Mouse (Mus musculus) limb, embryonic 14.5 days (tissue): Measurements from ENCODE around the gene Lasp1. TPM values are rescaled to one million over a fixed set of nuclear protein-coding genes. Genes with fewer than 3 reads are reported as not detected.
A peak's percentile ranks its signal among the peaks of the same experiment; 100 is the strongest.

Experiments
- ATAC-seq: fragments of 200-750 bp; cut with Nextera tagmentation; 2 replicates; pipeline ENCODE4 v1.8.0; 2017; ENCODE audit warnings: low read depth, moderate number of reproducible peaks, moderate TSS enrichment; ENCODE audit not compliant: low FRiP score
- DNase-seq: peaks from one replicate; pipeline ENCODE4 v3.0.0-alpha.2; 2015; ENCODE audit warnings: low spot score
- H3K27ac ChIP-seq: fragments of 300-500 bp; sonication (generic); replicated peaks from 2 replicates; pipeline ENCODE4 v1.5.1; 2014; ENCODE audit warnings: low read depth, mild to moderate bottlenecking, low read length, moderate library complexity, mixed read lengths
- H3K27me3 ChIP-seq: fragments of 300-500 bp; sonication (generic); 2 replicates; pipeline ENCODE4 v1.6.1; 2014; ENCODE audit warnings: low read length, mixed read lengths; ENCODE audit not compliant: control insufficient read depth, insufficient read depth
- H3K36me3 ChIP-seq: fragments of 300-500 bp; sonication (generic); 2 replicates; pipeline ENCODE4 v1.6.1; 2014; ENCODE audit warnings: mild to moderate bottlenecking, low read length, moderate library complexity, mixed read lengths; ENCODE audit not compliant: control insufficient read depth, insufficient read depth
- H3K4me1 ChIP-seq: fragments of 300-500 bp; sonication (generic); 2 replicates; pipeline ENCODE4 v1.6.1; 2014; ENCODE audit warnings: antibody characterized with exemption, low read length, mixed read lengths; ENCODE audit not compliant: control insufficient read depth, insufficient read depth
- H3K4me2 ChIP-seq: fragments of 300-500 bp; sonication (generic); replicated peaks from 2 replicates; pipeline ENCODE4 v1.6.1; 2014; ENCODE audit warnings: low read depth, mild to moderate bottlenecking, low read length, moderate library complexity; ENCODE audit not compliant: severe bottlenecking
- H3K4me3 ChIP-seq: fragments of 300-500 bp; sonication (generic); replicated peaks from 2 replicates; pipeline ENCODE4 v1.5.1; 2014; ENCODE audit warnings: low read length
- H3K9ac ChIP-seq: fragments of 300-500 bp; sonication (generic); 2 replicates; pipeline ENCODE4 v1.6.1; 2014; ENCODE audit warnings: mild to moderate bottlenecking, low read depth, low read length, moderate library complexity; ENCODE audit not compliant: severe bottlenecking
- H3K9me3 ChIP-seq: fragments of 300-500 bp; sonication (generic); 2 replicates; pipeline ENCODE4 v1.6.1; 2016; ENCODE audit warnings: low read length; ENCODE audit not compliant: control insufficient read depth
- POLR2A ChIP-seq: fragments of 200-500 bp; IDR thresholded peaks from 2 replicates; pipeline ENCODE4 v1.8.0; 2012; ENCODE audit warnings: inconsistent platforms, mild to moderate bottlenecking, moderate library complexity, borderline replicate concordance; ENCODE audit not compliant: insufficient read depth, insufficient read length; ENCODE audit errors: extremely low read depth
- WGBS: fragments of 180-500 bp; shearing (Covaris S2); extraction: QIAGEN DNeasy Blood & Tissue Kit; methylation state at CpG from one replicate; pipeline ENCODE4 v1.1.7; 2014; 5-methylcytosine and 5-hydroxymethylcytosine counted together
- polyA plus RNA-seq, 2 experiments: library from polyadenylated mRNA; depleted of rRNA in 1 of 2; stranded (reverse) in 1 of 2; unstranded in 1 of 2; fragments of >200 nt; fragmentation: Nextera tagmentation in 1 of 2; extraction: Ambion mirVana in 1 of 2; gene quantifications; 2 replicates each; pipeline versions ENCODE4 v1.2.1 to v1.2.3; 2012 to 2014

Lasp1 gene
- polyA plus RNA-seq, 2 experiments, result 95.7 to 105 TPM

- Histone ChIP-seq H3K27me3 (no peaks in the 10 kb centered on the region), H3K4me2 (0 out of 2 replicates have a peak overlapping the region, but pooled peaks have one; percentile 40), H3K4me1 (peaks cover 65% of the 10 kb centered on the region), H3K27ac (no peak overlapping the region), H3K9ac (0 out of 2 replicates have a peak overlapping the region, but pooled peaks have one; percentile 7), H3K9me3 (no peaks in the 10 kb centered on the region), H3K4me3 (no peak overlapping the region), H3K36me3 (peaks cover 27% of the 10 kb centered on the region)
- ATAC-seq, result no peak
- no peak for DNase-seq
- no peak for TF ChIP-seq POLR2A
- 73% methylated on average over 5 of the region's 5 CpGs for WGBS
These were observed 5.0 kb downstream of the Lasp1 start for GRCm38 (mm10) chr11:97803847-97804246.

- peak; percentile 85 for DNase-seq
- H3K27ac ChIP-seq, result peak overlapping the region; percentile 67
- WGBS, result 6% methylated on average over 9 of the region's 9 CpGs
- peaks cover 38% of the 10 kb centered on the region for H3K36me3 ChIP-seq
- peak overlapping the region; percentile 16 for H3K4me3 ChIP-seq
- H3K9ac ChIP-seq, result peak overlapping the region; percentile 3
- ATAC-seq, result no peak
- H3K4me2 ChIP-seq, result peak overlapping the region; percentile 40
- peaks cover 76% of the 10 kb centered on the region for H3K4me1 ChIP-seq
- TF ChIP-seq POLR2A, result no peak
- H3K27me3 ChIP-seq, result no peaks in the 10 kb centered on the region
- H3K9me3 ChIP-seq, result no peaks in the 10 kb centered on the region
These were observed 6.3 kb downstream of the Lasp1 start for GRCm38 (mm10) chr11:97804841-97805661.

- WGBS, result 40% methylated on average over 15 of the region's 15 CpGs
- DNase-seq, result no peak
These were observed 7.1 kb downstream of the Lasp1 start for GRCm38 (mm10) chr11:97805662-97806612.

GRCm38 (mm10) chr11:97806613-97806964 lies 7.8 kb downstream of the Lasp1 start:
- no peak for TF ChIP-seq POLR2A
- ATAC-seq, result no peak
- Histone ChIP-seq H3K36me3 (peaks cover 51% of the 10 kb centered on the region), H3K4me2 (no peak overlapping the region), H3K27ac (no peak overlapping the region), H3K9me3 (no peaks in the 10 kb centered on the region), H3K4me3 (no peak overlapping the region), H3K4me1 (peaks cover 82% of the 10 kb centered on the region), H3K27me3 (no peaks in the 10 kb centered on the region), H3K9ac (no peak overlapping the region)
- WGBS, result 75% methylated on average over 7 of the region's 7 CpGs
- DNase-seq, result no peak

More at GRCm38 (mm10) chr11:97805662-97806612, 7.1 kb downstream of the Lasp1 start:
- H3K4me3 ChIP-seq, result 0 out of 2 replicates have a peak overlapping the region, but pooled peaks have one; percentile 16
- H3K9me3 ChIP-seq, result no peaks in the 10 kb centered on the region
- H3K36me3 ChIP-seq, result peaks cover 45% of the 10 kb centered on the region
- peaks cover 82% of the 10 kb centered on the region for H3K4me1 ChIP-seq
- TF ChIP-seq POLR2A, result no peak
- ATAC-seq, result no peak
- H3K4me2 ChIP-seq, result peak overlapping the region; percentile 40
- no peak overlapping the region; the same call in 1 of the 2 replicates for H3K9ac ChIP-seq
- no peaks in the 10 kb centered on the region for H3K27me3 ChIP-seq
- H3K27ac ChIP-seq, result peak overlapping the region; percentile 67

- Histone ChIP-seq H3K9me3 (no peaks in the 10 kb centered on the region), H3K36me3 (peaks cover 54% of the 10 kb centered on the region), H3K4me1 (peaks cover 83% of the 10 kb centered on the region), H3K4me3 (no peak overlapping the region), H3K4me2 (no peak overlapping the region), H3K9ac (no peak overlapping the region), H3K27me3 (no peaks in the 10 kb centered on the region), H3K27ac (no peak overlapping the region)
- ATAC-seq (no peak), DNase-seq (no peak)
- TF ChIP-seq POLR2A, result no peak
- 33% methylated on average over 6 of the region's 6 CpGs for WGBS
These were observed 8.8 kb downstream of the Lasp1 start for GRCm38 (mm10) chr11:97807626-97808025.
